Mouse (Mus musculus) MEL (cell line): ENCODE measurements at regions not wholly inside any gene's neighbourhood (a gene's known extent, or its start where the extent isn't known, plus 50 kb on each side); places are given as distances from the start of the nearest gene placed in this dataset.

ENCODE experiments used
- DNase-seq: peaks from one replicate; pipeline ENCODE4 v3.0.0; 2011; ENCODE audit warnings: low read depth, low spot score
- H3K27ac ChIP-seq: 2 replicates; pipeline ENCODE4 v1.5.1; 2012; ENCODE audit warnings: low read depth, mild to moderate bottlenecking, control low read depth, low read length, moderate library complexity; ENCODE audit not compliant: control insufficient read depth
- H3K27me3 ChIP-seq, 2 experiments: fragments of 150-350 bp in 1 of 2; sonication (generic) in 1 of 2; 2 replicates each; pipeline ENCODE4 v1.6.1; 2012; ENCODE audit warnings: low read length in 2 of 2, mild to moderate bottlenecking in 2 of 2, improper control_type of control experiment in 1 of 2, moderate library complexity in 1 of 2; ENCODE audit not compliant: insufficient read depth in 2 of 2, control insufficient read depth in 1 of 2
- H3K36me3 ChIP-seq, 2 experiments: 2 replicates each; pipeline ENCODE4 v1.6.1; 2012 to 2014; ENCODE audit warnings: low read length in 2 of 2, improper control_type of control experiment in 1 of 2, inconsistent platforms in 1 of 2, mild to moderate bottlenecking in 1 of 2; ENCODE audit not compliant: insufficient read depth in 2 of 2, control insufficient read depth in 1 of 2
- H3K4me1 ChIP-seq, 2 experiments: fragments of 150-350 bp in 1 of 2; sonication (generic) in 1 of 2; 2 replicates each; pipeline ENCODE4 v1.6.1; 2012; ENCODE audit warnings: low read length in 2 of 2, improper control_type of control experiment in 1 of 2, mild to moderate bottlenecking in 1 of 2; ENCODE audit not compliant: insufficient read depth in 2 of 2, control insufficient read depth in 1 of 2
- H3K4me3 ChIP-seq, 2 experiments: fragments of 150-350 bp in 1 of 2; sonication (generic) in 1 of 2; 2 replicates each; pipeline ENCODE4 v1.5.1; 2012; ENCODE audit warnings: low read depth in 2 of 2, low read length in 2 of 2, mild to moderate bottlenecking in 2 of 2, moderate library complexity in 2 of 2, control low read depth in 1 of 2, improper control_type of control experiment in 1 of 2; ENCODE audit not compliant: control insufficient read depth in 1 of 2, insufficient read depth in 1 of 2
- H3K79me2 ChIP-seq: 2 replicates; pipeline ENCODE4 v1.6.1; 2012; ENCODE audit warnings: mild to moderate bottlenecking, low read length, moderate library complexity; ENCODE audit not compliant: control insufficient read depth, poor library complexity, insufficient read depth
- H3K9ac ChIP-seq: 2 replicates; pipeline ENCODE4 v1.6.1; 2012; ENCODE audit warnings: low read depth, mild to moderate bottlenecking, control low read depth, low read length, moderate library complexity; ENCODE audit not compliant: control insufficient read depth, poor library complexity, severe bottlenecking
- H3K9me3 ChIP-seq: fragments of 150-350 bp; sonication (generic); replicated peaks from 2 replicates; pipeline ENCODE4 v1.6.1; 2012; ENCODE audit warnings: mild to moderate bottlenecking, low read length, improper control_type of control experiment, moderate library complexity; ENCODE audit not compliant: insufficient read depth
- CHD1 ChIP-seq: IDR thresholded peaks from 2 replicates; pipeline ENCODE4 v1.6.1; 2012; ENCODE audit warnings: low read depth, mild to moderate bottlenecking, inconsistent platforms, low read length, improper control_type of control experiment
- ELF1 ChIP-seq: IDR thresholded peaks from 2 replicates; pipeline ENCODE4 v1.6.1; 2014; ENCODE audit warnings: low read depth, mild to moderate bottlenecking, inconsistent platforms, low read length, improper control_type of control experiment, moderate library complexity
- EP300 ChIP-seq, 2 experiments: IDR thresholded peaks; 2 replicates each; pipeline ENCODE4 v1.6.1; 2011; ENCODE audit warnings: improper control_type of control experiment in 2 of 2, low read length in 2 of 2, low read depth in 1 of 2, mild to moderate bottlenecking in 1 of 2
- HCFC1 ChIP-seq: IDR thresholded peaks from 2 replicates; pipeline ENCODE4 v1.6.1; 2012; ENCODE audit warnings: low read depth, mild to moderate bottlenecking, inconsistent platforms, low read length, improper control_type of control experiment, moderate library complexity
- JUND ChIP-seq: IDR thresholded peaks from 2 replicates; pipeline ENCODE4 v1.6.1; 2011; ENCODE audit warnings: low read depth, mild to moderate bottlenecking, improper control_type of control experiment, low read length
- KAT2A ChIP-seq: conservative IDR thresholded peaks from 2 replicates; pipeline ENCODE4 v1.6.1; 2012; ENCODE audit warnings: low read depth, low read length, improper control_type of control experiment, inconsistent platforms
- MAFK ChIP-seq: IDR thresholded peaks from 2 replicates; pipeline ENCODE4 v1.6.1; 2011; ENCODE audit warnings: low read depth, mild to moderate bottlenecking, low read length, improper control_type of control experiment, borderline replicate concordance
- MAX ChIP-seq: IDR thresholded peaks from 2 replicates; pipeline ENCODE4 v1.6.1; 2011; ENCODE audit warnings: low read length, improper control_type of control experiment
- MYC ChIP-seq: IDR thresholded peaks from 2 replicates; pipeline ENCODE4 v1.6.1; 2011; ENCODE audit warnings: low read depth, mild to moderate bottlenecking, low read length, improper control_type of control experiment, moderate library complexity
- NELFE ChIP-seq: IDR thresholded peaks from 2 replicates; pipeline ENCODE4 v1.6.1; 2011; ENCODE audit warnings: low read depth, low read length, improper control_type of control experiment
- NRF1 ChIP-seq: IDR thresholded peaks from 2 replicates; pipeline ENCODE4 v1.6.1; 2014; ENCODE audit warnings: low read depth, mild to moderate bottlenecking, inconsistent platforms, low read length, improper control_type of control experiment, moderate library complexity; ENCODE audit not compliant: poor library complexity, insufficient read depth, severe bottlenecking
- POLR2A ChIP-seq, 2 experiments: IDR thresholded peaks; 2 replicates each; pipeline ENCODE4 v1.6.1; 2011 to 2012; ENCODE audit warnings: low read length in 2 of 2, mild to moderate bottlenecking in 2 of 2, control low read depth in 1 of 2, improper control_type of control experiment in 1 of 2, low read depth in 1 of 2, moderate library complexity in 1 of 2; ENCODE audit not compliant: control insufficient read depth in 1 of 2, insufficient read depth in 1 of 2, poor library complexity in 1 of 2
- POLR2AphosphoS2 ChIP-seq: IDR thresholded peaks from 2 replicates; pipeline ENCODE4 v1.6.1; 2011; ENCODE audit warnings: low read length, improper control_type of control experiment
- TAL1 ChIP-seq: IDR thresholded peaks from 2 replicates; pipeline ENCODE4 v1.6.1; 2012; ENCODE audit warnings: mild to moderate bottlenecking, inconsistent platforms, low read length, moderate library complexity, mixed read lengths
- TCF12 ChIP-seq: IDR thresholded peaks from 2 replicates; pipeline ENCODE4 v1.6.1; 2014; ENCODE audit warnings: low read depth, mild to moderate bottlenecking, inconsistent platforms, low read length, improper control_type of control experiment, moderate library complexity
- UBTF ChIP-seq: IDR thresholded peaks from 2 replicates; pipeline ENCODE4 v1.6.1; 2012; ENCODE audit warnings: low read depth, mild to moderate bottlenecking, inconsistent platforms, low read length, improper control_type of control experiment, moderate library complexity, borderline replicate concordance; ENCODE audit not compliant: insufficient read depth
- USF2 ChIP-seq, 2 experiments: IDR thresholded peaks; 2 replicates each; pipeline ENCODE4 v1.6.1; 2011 to 2012; ENCODE audit warnings: improper control_type of control experiment in 2 of 2, low read length in 2 of 2, borderline replicate concordance in 1 of 2, inconsistent platforms in 1 of 2, low read depth in 1 of 2, mild to moderate bottlenecking in 1 of 2; ENCODE audit not compliant: insufficient read depth in 1 of 2
- ZKSCAN1 ChIP-seq: IDR thresholded peaks from 2 replicates; pipeline ENCODE4 v1.6.1; 2012; ENCODE audit warnings: low read depth, mild to moderate bottlenecking, inconsistent platforms, low read length, improper control_type of control experiment, moderate library complexity
- ZMIZ1 ChIP-seq: IDR thresholded peaks from 2 replicates; pipeline ENCODE4 v1.6.1; 2012; ENCODE audit warnings: low read depth, mild to moderate bottlenecking, inconsistent platforms, low read length, improper control_type of control experiment, moderate library complexity

- TF ChIP-seq ZMIZ1 (no peak), UBTF (no peak), POLR2A (IDR thresholded peaks at IDR 0.05; ENCODE audit: control insufficient read depth in 1 of 2, insufficient read depth in 1 of 2, low read depth in 1 of 2, low read length in 2 of 2, poor library complexity in 1 of 2) (no peak), MAFK (no peak), USF2 (IDR thresholded peaks at IDR 0.05; ENCODE audit: borderline replicate concordance in 1 of 2, insufficient read depth in 1 of 2, low read depth in 1 of 2, low read length in 2 of 2) (no peak), JUND (no peak), TCF12 (no peak), MYC (no peak), ELF1 (no peak), TAL1 (no peak), MAX (no peak)
- H3K27me3 ChIP-seq = no peaks in the 10 kb centered on the region
- no peak overlapping the region for H3K27ac ChIP-seq
- no peak overlapping the region for H3K9ac ChIP-seq
- H3K4me1 ChIP-seq = no peaks in the 10 kb centered on the region
- no peaks in the 10 kb centered on the region for H3K9me3 ChIP-seq
- no peaks in the 10 kb centered on the region for H3K79me2 ChIP-seq
- no peak overlapping the region for H3K4me3 ChIP-seq
- no peaks in the 10 kb centered on the region for H3K36me3 ChIP-seq
- no peak for DNase-seq
These were observed 515.3 kb downstream of the Rps29 start for GRCm38 (mm10) chr12:68643671-68644070.

- Histone ChIP-seq H3K9me3 (no peaks in the 10 kb centered on the region), H3K4me3 (no peak overlapping the region), H3K9ac (no peak overlapping the region), H3K27me3 (no peaks in the 10 kb centered on the region), H3K4me1 (no peaks in the 10 kb centered on the region), H3K79me2 (no peaks in the 10 kb centered on the region), H3K27ac (no peak overlapping the region), H3K36me3 (no peaks in the 10 kb centered on the region)
- TF ChIP-seq UBTF (no peak), EP300 (IDR thresholded peaks at IDR 0.05; ENCODE audit: low read depth in 1 of 2, low read length in 2 of 2) (no peak), NELFE (no peak), NRF1 (no peak), ZMIZ1 (no peak), ZKSCAN1 (no peak), HCFC1 (no peak), CHD1 (no peak), POLR2AphosphoS2 (no peak), MYC (no peak), KAT2A (no peak), ELF1 (no peak)
- no peak for DNase-seq
These were observed 526.5 kb downstream of the Rps29 start for GRCm38 (mm10) chr12:68632441-68632840.
